Mouse (Mus musculus) kidney, postnatal 36 days (tissue): ENCODE data around the gene Hoxc4.
A peak's percentile ranks its signal among the peaks of the same experiment; 100 is the strongest.

Experiments
- DNase-seq, 2 experiments: peaks; one replicate each; pipeline ENCODE4 v3.0.0; 2021 to 2022; ENCODE audit warnings: mixed read lengths in 2 of 2

The Hoxc4 gene

DNA sequence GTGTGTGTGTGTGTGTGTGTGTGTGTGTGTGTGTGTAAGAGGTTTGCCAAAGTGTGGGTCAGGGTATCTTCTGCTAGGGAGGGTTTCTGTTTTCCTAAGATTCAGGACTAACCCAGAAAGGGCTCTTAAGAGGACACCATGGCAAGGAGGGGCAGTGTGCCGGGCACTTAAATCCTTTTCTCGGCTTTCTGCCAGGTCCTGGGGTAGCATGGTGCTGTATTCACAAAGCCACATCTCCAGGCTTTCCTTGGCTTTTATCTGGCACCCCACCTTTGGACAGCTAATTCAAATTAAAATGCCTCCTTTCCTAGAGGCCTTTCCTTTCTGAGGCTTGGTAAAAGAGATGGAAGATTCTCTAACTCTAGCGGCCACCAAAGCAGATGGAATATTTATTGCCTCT lies 20.9 kb downstream of the Hoxc4 start:
- DNase-seq = no peak

DNA sequence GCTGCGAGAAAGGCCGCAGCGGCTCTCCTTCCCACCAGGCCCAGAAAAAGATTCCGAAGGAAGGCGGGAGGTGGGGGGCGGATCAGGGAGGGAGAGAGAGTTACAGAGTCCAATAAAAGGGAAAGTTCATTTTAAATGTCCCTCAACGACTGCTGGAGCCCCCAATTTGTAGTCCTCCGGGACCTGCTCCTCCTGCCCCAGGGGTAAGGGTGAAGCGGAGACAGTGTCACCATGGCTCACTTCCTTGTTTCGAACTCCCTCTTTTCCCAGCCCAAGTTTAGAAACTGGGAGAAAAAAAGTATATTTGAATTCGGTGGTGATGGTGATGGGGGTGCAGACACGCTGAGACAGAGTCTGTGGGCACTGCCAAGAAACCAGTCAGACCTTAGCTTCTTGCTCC lies 21.9 kb downstream of the Hoxc4 start:
- DNase-seq = peak in 1 of 2 experiments; percentile 33

DNA sequence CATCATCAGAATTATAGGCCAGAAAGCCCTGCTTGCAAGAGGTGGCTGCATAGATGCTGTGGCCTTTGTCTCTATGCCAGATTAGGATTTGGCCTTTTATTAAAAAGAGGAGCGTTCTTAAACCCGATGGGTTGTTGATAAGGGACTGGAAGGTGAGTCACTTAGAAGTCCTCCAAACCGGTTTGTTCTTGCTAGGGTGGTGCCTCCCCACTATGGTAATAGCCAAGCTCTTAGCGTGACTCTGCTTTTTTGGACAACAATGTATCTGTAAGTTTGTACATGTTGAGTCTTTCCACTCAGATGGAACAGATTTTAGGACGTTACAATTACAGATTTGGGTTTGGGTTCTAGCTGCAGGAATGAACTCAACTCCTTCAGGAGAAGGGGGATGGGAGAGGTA lies 22.9 kb downstream of the Hoxc4 start:
- DNase-seq = no peak

DNA sequence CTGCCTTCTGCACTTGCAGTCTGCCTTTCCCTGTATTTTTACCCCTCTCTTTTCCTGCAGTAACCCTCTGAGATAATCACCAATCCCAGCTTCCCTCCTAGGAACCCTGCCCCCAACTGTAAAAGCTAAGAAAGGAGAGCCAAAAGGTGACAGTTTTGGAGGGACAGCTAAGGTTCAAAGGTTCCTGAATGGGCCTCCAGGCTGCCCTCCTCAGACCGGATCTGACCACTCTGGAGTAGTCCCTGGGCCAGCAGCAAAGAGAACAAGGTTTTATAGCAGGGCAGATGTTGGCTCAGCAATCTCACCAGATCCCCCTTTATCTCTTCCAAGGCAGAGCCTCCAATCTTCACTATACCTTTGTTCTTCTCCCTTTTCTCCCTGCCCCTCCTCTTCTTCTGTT lies 23.5 kb downstream of the Hoxc4 start:
- DNase-seq = peak; percentile 26 to 59

DNA sequence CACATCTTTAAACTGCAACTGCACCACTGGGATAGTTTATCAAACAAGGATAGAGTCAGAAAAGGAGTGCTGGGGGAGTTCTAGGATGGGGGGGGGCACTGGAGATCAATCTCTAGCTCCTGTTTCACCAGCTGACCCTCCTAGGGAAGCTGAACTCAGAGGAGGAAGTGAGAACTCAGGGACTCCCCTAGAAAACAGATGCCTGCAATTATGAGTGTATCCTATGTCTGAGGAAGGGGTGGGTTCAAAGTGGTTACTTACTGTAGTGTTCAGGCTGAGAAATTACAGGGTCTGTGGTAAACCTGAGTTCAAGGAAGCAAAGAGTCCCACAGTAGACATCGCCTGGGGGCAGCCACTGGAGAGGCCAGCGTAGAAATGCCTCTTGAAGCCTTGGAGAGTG lies 32.9 kb downstream of the Hoxc4 start:
- no peak for DNase-seq

DNA sequence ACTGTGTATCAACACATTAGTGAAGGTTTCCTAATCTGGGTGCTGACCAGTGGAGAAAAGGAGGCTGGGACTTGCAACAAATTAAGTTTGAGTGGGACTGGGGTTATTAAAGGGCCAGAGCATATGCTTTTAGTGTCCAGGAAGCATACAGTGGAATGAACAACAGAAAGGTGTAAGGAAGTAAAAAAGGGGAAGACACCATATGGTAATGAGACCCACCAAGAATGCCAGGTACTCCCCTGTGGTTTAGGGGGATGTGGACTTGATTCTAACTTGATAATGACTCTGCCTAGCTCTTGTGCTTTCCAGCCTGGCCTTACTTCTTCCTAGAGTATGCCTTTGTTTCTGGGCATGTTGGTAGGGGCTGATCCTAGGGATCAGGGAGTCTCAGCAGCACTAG lies 34.5 kb downstream of the Hoxc4 start:
- DNase-seq = no peak

DNA sequence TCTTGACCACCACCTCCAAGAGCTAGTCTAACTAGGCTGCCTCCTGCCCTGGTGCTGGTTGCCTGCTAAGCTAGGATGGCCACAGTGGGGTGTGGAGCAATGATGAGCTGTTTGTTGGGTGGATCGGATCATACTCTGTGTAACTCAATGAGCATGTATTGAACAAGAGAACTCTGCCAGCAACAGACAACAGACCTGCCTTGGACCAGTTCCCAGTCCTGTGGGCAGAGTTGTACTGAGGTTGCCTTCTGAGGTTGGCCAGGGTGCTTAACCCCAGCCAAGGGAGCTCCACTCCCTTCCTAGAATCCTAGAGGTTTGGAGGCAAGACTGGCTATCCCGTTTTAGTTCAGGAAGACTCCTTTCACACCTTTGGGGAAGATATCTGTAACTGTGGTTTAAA lies 37.7 kb downstream of the Hoxc4 start:
- peak; percentile 51 to 58 for DNase-seq

DNA sequence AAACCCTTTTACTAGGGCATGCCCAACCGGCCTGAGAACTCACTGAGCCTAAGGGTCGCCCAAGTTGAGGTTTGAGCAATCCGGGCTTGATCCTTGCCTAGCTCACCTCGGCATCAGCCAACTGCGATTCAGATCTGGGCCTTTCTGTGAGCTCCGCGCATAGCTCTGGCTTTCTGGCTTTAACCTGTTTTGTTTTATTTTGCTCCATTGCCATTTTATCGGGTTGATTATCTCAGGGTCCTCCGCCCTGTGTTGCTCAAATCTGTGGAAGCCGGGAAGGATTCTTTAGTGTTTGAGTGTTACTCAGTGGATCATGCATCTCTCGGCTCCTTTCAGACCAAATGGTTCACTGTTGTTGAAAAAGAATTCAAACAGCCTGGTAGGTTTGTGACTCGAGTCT lies 40.0 kb downstream of the Hoxc4 start:
- DNase-seq = peak; percentile 28 to 49

DNA sequence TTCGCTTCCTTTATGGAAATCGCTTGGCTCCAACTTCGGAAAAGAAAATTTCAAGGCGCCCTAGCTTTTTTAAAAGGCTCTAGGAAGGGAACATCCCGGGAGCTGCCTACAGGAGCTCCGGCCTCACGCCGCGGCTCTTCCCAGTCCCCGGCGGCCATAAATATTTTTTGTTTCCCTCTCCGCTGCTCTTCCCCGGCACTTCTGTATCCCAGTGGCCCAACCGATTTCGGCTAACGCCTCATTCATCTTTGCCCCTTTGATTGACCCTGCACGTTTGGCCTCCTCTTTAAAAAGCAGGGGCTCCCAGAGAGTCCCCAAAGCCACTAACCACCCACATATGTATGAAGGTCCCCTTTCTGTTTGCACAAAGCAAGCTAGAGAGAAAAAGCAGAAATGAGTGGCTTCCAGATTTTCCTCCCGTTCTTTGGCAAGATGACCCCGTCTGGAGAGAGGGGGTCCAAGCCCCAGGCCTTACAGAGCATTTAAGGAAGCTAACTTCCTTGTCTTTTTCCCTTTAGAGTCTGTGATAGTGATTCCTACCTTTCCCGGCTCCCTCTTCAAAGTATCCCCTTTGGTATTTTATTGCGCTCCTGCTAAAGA lies 40.8 kb downstream of the Hoxc4 start:
- DNase-seq = peak in 1 of 2 experiments; percentile 39

DNA sequence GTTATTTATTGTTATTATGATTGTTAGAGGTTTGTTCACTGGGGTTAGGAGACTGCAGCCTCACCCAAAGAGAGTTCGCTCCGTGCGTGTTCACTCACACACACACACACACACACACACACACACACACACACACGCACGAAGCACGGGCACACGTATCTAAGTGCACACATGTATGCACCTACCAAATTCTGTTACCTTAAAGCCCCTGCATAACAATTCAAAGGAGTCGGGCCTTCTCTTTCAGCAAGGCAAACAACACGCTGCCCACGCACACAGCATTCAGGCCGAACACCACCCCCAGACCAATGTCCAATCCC lies 41.2 kb downstream of the Hoxc4 start:
- DNase-seq = peak in 1 of 2 experiments; percentile 71

DNA sequence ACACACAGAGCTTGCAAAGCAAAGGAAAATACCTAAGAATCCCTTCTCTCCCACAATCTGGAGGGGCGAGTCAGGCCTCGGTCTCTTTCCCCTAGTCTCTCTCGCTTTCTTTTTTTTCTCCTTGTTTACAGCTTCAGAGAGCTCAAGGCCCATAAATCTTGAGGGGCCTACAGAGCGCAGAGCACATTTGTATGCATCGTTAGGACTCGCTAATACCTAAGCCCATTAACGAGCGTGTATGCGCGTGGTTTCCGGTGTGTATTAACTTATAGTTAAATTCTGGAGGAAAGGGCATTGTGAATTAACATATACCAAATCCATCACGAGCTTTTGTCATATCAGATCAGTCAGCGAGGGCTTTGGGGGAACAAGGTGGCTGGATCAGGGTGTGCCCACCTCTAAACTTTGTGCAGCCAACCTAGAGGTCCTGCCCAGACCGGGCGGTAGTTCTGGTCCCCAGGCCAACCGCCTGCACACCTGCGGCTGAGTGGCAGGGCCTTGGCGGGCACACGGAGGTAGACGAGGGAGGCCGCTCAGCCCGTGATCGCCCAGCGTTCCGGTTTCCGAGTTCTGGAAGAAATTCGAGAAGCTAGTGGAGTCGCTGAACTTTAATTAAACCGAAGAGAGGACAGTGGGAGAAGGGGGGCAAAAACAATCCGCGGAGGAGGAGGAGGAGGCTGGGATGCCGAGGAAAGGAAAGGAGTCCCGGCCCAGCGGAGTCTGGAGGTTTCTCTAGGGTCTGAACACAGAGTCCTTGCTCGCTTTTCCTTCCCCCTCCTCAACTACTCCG lies 41.8 kb downstream of the Hoxc4 start:
- peak; percentile 78 to 82 for DNase-seq

DNA sequence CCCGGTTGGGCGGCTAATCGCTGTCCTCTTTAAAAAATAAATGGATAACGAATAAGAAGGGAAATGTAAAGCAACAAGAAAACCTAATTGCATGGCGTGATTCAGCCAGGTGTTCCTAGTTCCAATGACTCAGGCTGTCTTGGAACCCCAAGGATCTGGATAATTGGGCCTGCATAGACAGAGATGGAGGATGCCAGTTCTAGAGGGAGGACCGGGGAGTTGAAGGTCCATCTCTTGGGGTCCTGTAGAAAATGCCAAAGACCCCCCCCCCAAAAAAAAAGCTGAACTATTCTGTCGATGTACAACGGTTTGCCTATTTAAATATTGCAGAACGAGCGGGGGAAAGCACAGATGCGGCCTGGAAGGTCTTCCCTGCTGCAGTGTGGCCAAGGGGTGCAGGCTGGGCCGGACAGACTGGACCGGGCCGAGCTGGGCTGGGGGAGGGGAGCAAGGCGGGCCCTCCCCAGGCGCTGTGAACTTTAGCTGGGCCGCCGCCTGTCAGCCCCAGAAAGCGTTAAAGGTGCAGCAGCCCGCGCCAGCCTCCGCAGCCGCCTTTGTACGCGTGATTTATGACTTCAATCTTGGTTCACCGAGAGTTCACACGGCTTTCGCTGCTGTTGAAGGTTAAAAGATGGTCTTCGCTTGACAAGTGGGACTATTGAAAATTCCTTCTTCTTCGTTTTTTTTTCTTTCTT lies 42.5 kb downstream of the Hoxc4 start:
- peak; percentile 85 to 89 for DNase-seq

DNA sequence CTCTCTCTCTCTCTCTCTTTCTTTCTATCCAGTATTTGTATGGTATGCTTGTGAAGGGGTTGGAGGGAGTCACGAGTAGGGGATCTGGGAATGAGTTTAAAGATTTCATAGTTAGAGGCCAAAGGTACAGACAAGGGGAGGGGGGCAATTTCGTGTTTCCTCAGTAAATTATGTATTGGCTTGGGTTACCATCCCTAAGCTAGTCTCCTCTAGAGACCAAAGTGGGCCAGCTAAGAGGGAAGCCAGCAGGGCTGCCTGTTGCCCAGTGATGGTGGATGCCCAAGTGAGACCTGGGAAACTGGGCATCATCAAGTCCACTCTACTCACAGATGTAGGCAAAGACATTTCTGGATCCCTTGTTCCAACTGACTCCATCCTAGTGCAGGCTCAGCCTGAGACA lies 43.3 kb downstream of the Hoxc4 start:
- no peak for DNase-seq

DNA sequence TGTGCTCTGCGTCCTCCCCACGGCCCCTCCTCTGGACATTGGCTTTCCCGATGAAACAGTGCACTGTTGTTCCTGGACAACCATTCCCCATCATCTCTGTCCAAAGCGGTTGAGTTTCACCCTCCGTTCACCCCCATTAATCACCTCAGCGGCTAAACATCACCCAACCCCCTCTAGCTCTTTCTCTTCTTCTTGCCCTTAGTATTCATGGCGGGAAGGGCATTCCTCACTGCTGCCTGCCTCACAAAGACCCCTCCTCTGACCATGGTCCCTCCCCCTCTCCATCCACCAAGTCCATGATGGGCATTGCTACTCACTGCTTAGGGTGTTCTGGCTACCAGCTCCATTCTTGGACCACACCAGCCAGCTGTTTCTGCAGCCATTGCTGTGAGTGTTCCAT lies 46.9 kb downstream of the Hoxc4 start:
- DNase-seq = no peak

DNA sequence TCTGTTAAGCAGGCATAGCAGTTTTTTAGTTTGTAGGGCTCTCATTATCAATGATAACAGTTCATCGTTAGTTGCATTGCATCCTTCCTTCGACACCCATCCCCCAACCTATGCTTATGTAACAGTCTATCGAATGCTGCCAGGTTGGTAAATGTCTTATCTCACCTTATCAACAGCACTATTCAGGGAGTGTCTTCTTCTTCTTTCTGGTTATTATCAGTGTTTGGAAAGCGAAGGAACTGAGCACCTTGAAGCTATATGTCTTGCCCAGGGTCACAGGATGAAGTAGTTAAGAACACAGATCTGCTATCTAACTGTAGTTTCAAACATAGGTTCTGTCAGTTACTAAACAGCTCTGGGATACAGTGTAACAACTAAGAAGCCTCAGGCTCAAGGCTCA lies 49.0 kb downstream of the Hoxc4 start:
- no peak for DNase-seq

DNA sequence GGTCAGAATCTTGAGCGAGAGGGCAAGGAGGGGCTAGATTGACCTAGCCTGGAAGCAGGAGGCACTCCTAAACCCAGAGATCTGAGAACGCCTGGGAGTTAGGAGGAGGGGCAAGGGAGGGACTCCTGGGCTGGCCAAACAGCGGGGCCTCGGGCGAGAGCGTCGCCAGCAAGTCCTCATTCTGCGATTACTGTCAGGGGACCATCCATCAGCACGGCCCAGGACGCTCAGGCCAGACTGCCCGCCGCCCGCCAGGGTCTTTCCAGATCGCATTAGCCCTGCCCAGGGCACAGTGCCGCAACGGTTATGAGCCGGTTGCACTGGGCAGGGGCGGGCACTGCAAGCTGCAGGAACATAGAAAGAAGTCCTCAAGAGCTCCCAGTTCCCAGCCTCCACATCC lies 50.4 kb downstream of the Hoxc4 start:
- DNase-seq = peak; percentile 24 to 46

DNA sequence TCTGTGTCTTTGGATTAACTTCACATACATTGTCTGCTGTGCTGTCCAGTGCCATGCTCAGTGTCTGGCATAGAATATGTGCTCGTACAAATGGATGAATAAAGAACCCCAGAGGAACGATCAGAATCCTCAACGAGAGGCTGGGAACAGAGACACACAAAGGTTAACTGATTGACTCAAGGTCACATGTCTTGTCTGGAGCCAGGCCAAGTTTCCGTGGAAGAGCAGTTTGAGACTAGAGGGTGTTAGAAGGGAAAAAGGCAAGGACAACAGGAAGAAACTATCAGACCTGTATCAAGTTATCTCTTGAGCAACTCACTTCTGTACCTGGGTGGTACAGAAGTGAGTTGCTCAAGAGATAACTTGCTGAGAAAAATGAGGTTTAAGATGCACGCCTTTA lies 52.5 kb downstream of the Hoxc4 start:
- DNase-seq = peak; percentile 81 to 85

DNA sequence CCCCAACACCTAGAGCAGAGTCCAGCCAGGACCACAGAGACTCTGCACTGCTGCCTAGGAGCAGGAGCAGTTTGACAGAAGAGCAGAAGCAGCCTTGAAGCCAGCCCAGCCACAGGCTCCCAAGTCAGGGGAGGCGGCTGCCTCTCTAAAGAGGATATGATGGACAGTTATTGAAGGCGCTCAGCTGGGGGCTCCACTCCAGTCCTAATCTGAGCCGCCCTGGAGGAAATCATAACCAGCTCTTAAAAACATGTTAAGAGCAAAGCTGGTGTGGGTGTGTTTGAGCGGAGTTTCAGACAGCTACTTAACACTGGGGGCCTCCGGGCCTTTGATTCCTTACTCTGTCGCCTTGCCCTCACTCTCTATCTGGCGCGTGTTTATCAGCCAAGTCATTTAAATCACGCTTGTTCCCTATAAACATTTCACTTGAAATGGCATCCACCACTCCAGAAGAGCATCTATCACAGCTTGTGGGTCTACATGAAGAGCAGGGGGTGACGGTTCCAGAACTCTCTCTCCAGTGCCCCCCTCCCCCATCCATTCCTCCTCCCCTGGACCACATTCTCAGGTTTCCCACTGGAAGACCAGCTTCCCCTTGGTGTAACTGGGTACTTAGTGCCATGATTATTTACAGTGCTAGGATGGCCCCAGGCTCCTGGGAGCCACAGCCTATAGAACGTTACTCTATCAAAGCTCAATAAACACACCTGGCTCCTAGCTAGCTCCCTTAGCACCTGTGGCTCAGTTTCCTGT lies 56.1 kb downstream of the Hoxc4 start:
- no peak for DNase-seq

DNA sequence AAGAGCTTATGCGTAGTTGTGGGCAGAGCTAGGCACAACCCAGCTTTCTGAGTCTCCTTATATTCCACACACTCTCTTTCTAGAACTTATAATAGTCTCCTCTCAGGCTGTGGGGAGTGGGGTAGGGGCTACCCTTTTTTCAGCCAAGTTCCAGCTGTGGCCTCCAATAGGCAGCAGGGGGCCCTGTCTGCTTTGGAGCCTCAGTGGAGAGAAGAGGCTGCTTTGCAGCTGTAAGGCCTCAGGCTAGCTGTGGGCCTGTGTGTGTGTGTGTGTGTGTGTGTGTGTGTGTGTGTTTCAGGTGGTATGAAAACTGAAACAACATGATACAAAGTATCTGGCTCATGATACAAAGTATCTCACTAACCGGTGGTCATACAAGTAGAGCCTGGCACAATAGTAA lies 58.9 kb downstream of the Hoxc4 start:
- no peak for DNase-seq

DNA sequence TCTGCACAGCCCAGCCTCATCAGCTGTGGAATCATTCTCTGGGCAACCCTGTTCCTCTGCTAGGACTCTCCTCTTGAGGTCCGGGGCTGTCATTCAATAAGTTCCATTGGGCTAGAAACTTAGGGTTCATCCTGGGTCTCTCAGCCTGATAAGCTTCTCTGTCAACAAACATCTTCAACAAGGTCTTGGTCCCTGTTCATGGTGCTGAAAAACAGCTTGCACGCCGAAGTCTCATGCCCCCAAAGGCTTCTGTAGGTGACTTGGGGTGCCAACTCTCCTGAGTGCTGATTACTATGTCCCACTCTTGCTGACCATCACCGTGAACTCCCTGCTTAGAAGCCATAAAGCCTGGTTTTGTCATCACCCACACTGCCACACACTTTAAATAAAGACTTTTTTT lies 63.9 kb downstream of the Hoxc4 start:
- DNase-seq = no peak

DNA sequence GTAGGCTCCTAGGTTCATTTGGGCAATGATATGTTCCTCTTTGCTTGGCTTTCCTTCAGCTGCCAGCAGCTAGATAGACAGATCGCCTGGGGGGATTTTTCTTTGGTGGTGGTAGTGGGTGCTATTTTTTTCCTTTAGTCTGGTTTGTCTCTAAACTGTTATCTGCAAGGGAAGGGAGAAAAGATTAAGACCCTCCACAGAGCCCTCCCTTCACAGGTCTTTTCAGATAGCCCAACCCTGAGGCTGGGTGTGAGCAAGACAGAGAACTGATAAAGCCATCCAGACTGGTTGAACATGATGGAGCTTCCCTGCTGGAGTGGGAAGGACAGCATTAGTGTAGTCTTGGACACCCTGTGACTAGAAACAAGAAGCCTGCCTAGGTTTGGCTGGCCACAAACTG lies 64.9 kb downstream of the Hoxc4 start:
- DNase-seq = no peak

DNA sequence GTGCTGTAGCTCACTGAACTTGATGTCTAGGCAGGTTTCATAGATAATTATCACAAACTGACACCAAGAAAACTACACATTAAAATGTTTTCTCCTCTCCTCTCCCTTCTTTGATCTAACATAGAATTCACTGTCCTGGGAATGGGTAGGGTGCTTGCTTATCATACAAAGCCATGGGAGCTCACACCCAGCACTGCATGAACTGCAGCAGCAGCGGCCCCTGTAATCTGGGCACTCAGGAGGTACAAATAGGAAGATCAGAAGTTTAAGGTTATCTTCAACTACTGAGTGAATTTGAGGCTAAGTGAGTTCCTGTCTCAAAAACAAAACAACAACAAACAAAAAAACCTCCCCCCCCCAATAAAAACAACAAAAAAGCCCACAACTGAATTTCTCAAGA lies 66.2 kb downstream of the Hoxc4 start:
- DNase-seq = no peak

DNA sequence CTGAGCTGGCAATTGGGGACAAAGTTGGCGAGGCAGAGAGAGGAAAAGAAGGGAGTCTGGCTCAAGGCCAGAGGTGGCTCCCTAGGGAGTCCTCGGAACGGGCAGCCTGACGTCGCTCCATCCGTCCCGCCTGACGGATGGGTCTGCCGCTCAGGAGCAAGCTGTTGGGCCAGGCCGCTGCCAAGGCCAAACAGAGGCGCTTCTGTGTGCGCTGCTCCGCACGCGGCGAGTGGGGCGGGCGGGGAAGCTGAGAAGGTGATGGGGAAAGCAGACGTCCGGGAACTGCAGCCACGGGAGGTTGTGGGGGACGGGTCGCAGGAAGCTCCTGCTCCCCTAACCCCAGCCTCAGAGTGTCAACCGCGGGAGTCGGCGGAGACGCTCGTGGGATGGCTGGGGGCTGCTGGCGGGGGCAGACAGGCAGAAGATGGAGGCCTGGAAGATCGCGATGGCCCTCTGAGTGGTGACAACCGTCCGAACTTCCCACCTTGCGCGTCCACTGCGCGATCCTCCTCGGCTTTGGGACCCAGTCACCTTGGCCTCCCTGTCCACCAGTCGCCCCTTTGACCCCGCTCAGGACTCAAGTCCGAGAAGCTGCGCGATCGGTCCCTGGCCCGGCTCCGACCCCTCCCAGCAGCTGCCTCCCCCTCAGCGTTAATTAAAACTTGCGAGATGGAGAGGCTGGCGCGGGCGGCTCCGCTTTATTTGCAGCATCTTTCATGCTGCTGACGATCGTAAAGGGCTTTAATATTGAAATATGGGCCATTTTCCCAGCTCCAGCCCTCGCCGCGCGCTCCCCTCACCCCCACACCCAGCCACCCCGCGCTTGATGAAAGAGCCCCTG lies 67.3 kb downstream of the Hoxc4 start:
- DNase-seq = peak; percentile 45 to 73
